Mouse (Mus musculus) CH12.LX (cell line): Measurements from ENCODE around the gene Rnf31. TPM values are rescaled to one million over a fixed set of nuclear protein-coding genes. Genes with fewer than 3 reads are reported as not detected.

Experiments used
- DNase-seq: peaks from one replicate; pipeline ENCODE4 v3.0.0-alpha.2; 2013; ENCODE audit errors: extremely low read depth
- H3K27ac ChIP-seq: 2 replicates; pipeline ENCODE4 v1.5.1; 2012; ENCODE audit warnings: low read depth, mild to moderate bottlenecking, control low read depth, moderate library complexity; ENCODE audit not compliant: insufficient read depth
- H3K27me3 ChIP-seq: replicated peaks from 2 replicates; pipeline ENCODE3; 2012; ENCODE audit warnings: inconsistent platforms
- H3K36me3 ChIP-seq, 2 experiments: replicated peaks in 1 of 2; 2 replicates each; pipeline versions ENCODE3 to v1.6.1; 2012; ENCODE audit warnings: inconsistent platforms in 1 of 2, low read length in 1 of 2, mild to moderate bottlenecking in 1 of 2, mixed read lengths in 1 of 2, moderate library complexity in 1 of 2; ENCODE audit not compliant: control insufficient read depth in 1 of 2, insufficient read depth in 1 of 2
- H3K4me1 ChIP-seq, 2 experiments: 2 replicates each; pipeline ENCODE4 v1.6.1; 2012; ENCODE audit warnings: inconsistent platforms in 1 of 2, moderate library complexity in 1 of 2; ENCODE audit not compliant: insufficient read depth in 2 of 2, control insufficient read depth in 1 of 2
- H3K4me2 ChIP-seq: 2 replicates; pipeline ENCODE4 v1.6.1; 2012; ENCODE audit warnings: low read depth, mild to moderate bottlenecking, control low read depth; ENCODE audit not compliant: poor library complexity, insufficient read depth, severe bottlenecking
- H3K4me3 ChIP-seq, 3 experiments: fragments of 150-350 bp in 1 of 3; sonication (generic) in 1 of 3; replicated peaks in 1 of 3; 2 replicates each; pipeline versions ENCODE3 to v1.5.1; 2011 to 2012; ENCODE audit warnings: low read depth in 2 of 3, low read length in 2 of 3, mild to moderate bottlenecking in 2 of 3, moderate library complexity in 2 of 3, control low read depth in 1 of 3, improper control_type of control experiment in 1 of 3, inconsistent platforms in 1 of 3, mixed read lengths in 1 of 3; ENCODE audit not compliant: poor library complexity in 1 of 3
- H3K79me2 ChIP-seq: replicated peaks from 2 replicates; pipeline ENCODE4 v1.6.1; 2012; ENCODE audit warnings: mild to moderate bottlenecking, moderate library complexity; ENCODE audit not compliant: control insufficient read depth, poor library complexity, insufficient read depth, severe bottlenecking; ENCODE audit errors: extremely low read depth
- H3K9ac ChIP-seq: 2 replicates; pipeline ENCODE4 v1.6.1; 2012; ENCODE audit warnings: low read depth, mild to moderate bottlenecking, control low read depth, moderate library complexity; ENCODE audit not compliant: insufficient read depth
- H3K9me3 ChIP-seq: replicated peaks from 2 replicates; pipeline ENCODE3; 2012; ENCODE audit warnings: low read length, inconsistent platforms, mixed read lengths
- CHD2 ChIP-seq: IDR thresholded peaks from 2 replicates; pipeline ENCODE4 v1.6.1; 2011; ENCODE audit warnings: low read length, improper control_type of control experiment
- E2F4 ChIP-seq: IDR thresholded peaks from 2 replicates; pipeline ENCODE4 v1.6.1; 2011; ENCODE audit warnings: low read depth, low read length, improper control_type of control experiment; ENCODE audit not compliant: insufficient replicate concordance
- ELF1 ChIP-seq: IDR thresholded peaks from 2 replicates; pipeline ENCODE4 v1.6.1; 2014; ENCODE audit warnings: low read depth, mild to moderate bottlenecking, inconsistent platforms, low read length, improper control_type of control experiment
- ETS1 ChIP-seq: conservative IDR thresholded peaks from 2 replicates; pipeline ENCODE4 v1.6.1; 2012; ENCODE audit warnings: low read depth, mild to moderate bottlenecking, inconsistent platforms, low read length, improper control_type of control experiment, moderate library complexity
- GABPA ChIP-seq: IDR thresholded peaks from 2 replicates; pipeline ENCODE4 v1.6.1; 2012; ENCODE audit warnings: low read depth, low read length, improper control_type of control experiment, inconsistent platforms; ENCODE audit not compliant: insufficient replicate concordance
- HCFC1 ChIP-seq: IDR thresholded peaks from 2 replicates; pipeline ENCODE4 v1.6.1; 2012; ENCODE audit warnings: low read depth, mild to moderate bottlenecking, inconsistent platforms, low read length, improper control_type of control experiment
- KAT2A ChIP-seq: IDR thresholded peaks from 2 replicates; pipeline ENCODE4 v1.6.1; 2012; ENCODE audit warnings: low read length, improper control_type of control experiment, inconsistent platforms; ENCODE audit not compliant: insufficient replicate concordance
- MYC ChIP-seq: IDR thresholded peaks from 2 replicates; pipeline ENCODE4 v1.6.1; 2011; ENCODE audit warnings: low read depth, mild to moderate bottlenecking, improper control_type of control experiment, low read length
- NRF1 ChIP-seq: IDR thresholded peaks from 2 replicates; pipeline ENCODE4 v1.6.1; 2014; ENCODE audit warnings: low read depth, mild to moderate bottlenecking, inconsistent platforms, low read length, improper control_type of control experiment, moderate library complexity
- POLR2A ChIP-seq: IDR thresholded peaks from 2 replicates; pipeline ENCODE4 v1.6.1; 2011; ENCODE audit warnings: low read depth, mild to moderate bottlenecking, improper control_type of control experiment, low read length
- POLR2AphosphoS2 ChIP-seq: IDR thresholded peaks from 2 replicates; pipeline ENCODE4 v1.6.1; 2011; ENCODE audit warnings: low read depth, low read length, improper control_type of control experiment
- RCOR1 ChIP-seq: conservative IDR thresholded peaks from 2 replicates; pipeline ENCODE4 v1.6.1; 2012; ENCODE audit warnings: low read depth, mild to moderate bottlenecking, inconsistent platforms, low read length, improper control_type of control experiment
- SMC3 ChIP-seq: IDR thresholded peaks from 2 replicates; pipeline ENCODE4 v1.6.1; 2011; ENCODE audit warnings: low read depth, low read length, improper control_type of control experiment
- TBP ChIP-seq: conservative IDR thresholded peaks from 2 replicates; pipeline ENCODE4 v1.6.1; 2011; ENCODE audit warnings: low read depth, low read length, improper control_type of control experiment
- UBTF ChIP-seq: IDR thresholded peaks from 2 replicates; pipeline ENCODE4 v1.6.1; 2012; ENCODE audit warnings: low read depth, mild to moderate bottlenecking, inconsistent platforms, low read length, improper control_type of control experiment, moderate library complexity
- ZC3H11A ChIP-seq: IDR thresholded peaks from 2 replicates; pipeline ENCODE4 v1.6.1; 2012; ENCODE audit warnings: low read depth, mild to moderate bottlenecking, inconsistent platforms, low read length, improper control_type of control experiment
- ZMIZ1 ChIP-seq: IDR thresholded peaks from 2 replicates; pipeline ENCODE4 v1.6.1; 2012; ENCODE audit warnings: low read depth, mild to moderate bottlenecking, inconsistent platforms, low read length, improper control_type of control experiment
- dilution Hi-C: fragments of 300-500 bp; cut with MboI; formaldehyde crosslinking; loops from 2 replicates; pipeline ENCODE4 v1.14.3; 2020; ENCODE audit warnings: low sequenced_read_pairs; ENCODE audit not compliant: extremely low pct_unique_long_range_greater_than_20kb, extremely low pct_ligation_motif_present
- in situ Hi-C: fragments of 300-500 bp; cut with MboI; formaldehyde crosslinking; loops from 3 replicates; pipeline ENCODE4 v1.14.3; 2019; ENCODE audit warnings: low sequenced_read_pairs, low pct_ligation_motif_present, low pct_unique_long_range_greater_than_20kb, mixed read lengths
- polyA plus RNA-seq: library from polyadenylated mRNA; unstranded; fragments of >175 nt; gene quantifications from 2 replicates; pipeline ENCODE4 v1.2.1, GENCODE M21; 2012; ENCODE audit warnings: low read depth; ENCODE audit not compliant: insufficient read length
- total RNA-seq, 2 experiments: library from RNA; depleted of rRNA; stranded (reverse); fragments of 300-350 nt in 1 of 2; fragments of >200 nt in 1 of 2; gene quantifications; 2 replicates each; pipeline ENCODE4 v1.2.3; 2012 to 2014

The Rnf31 gene
- total and polyA plus RNA-seq, 3 experiments = 3.8 to 22.6 (median 15.9) TPM

GRCm38 (mm10) chr14:55603633-55604576 is 12.4 kb downstream of the Rnf31 start (continued):
- peak; percentile 66; the same call in 1 of the 2 replicates for TF ChIP-seq CHD2
- no peak for TF ChIP-seq GABPA
- no peak for TF ChIP-seq E2F4
- TF ChIP-seq POLR2A = peak; percentile 69
- peak; percentile 86 for TF ChIP-seq ELF1
- TF ChIP-seq KAT2A = no peak
- peak; percentile 31; the same call in 1 of the 2 replicates for TF ChIP-seq ZMIZ1
- TF ChIP-seq RCOR1 = 0 out of 2 replicates have a peak, but pooled peaks have one; percentile 36
- peak; percentile 79 for TF ChIP-seq SMC3

- no peaks in the 10 kb centered on the region for H3K27me3 ChIP-seq
- no peak for DNase-seq
- H3K4me2 ChIP-seq = peak overlapping the region; percentile 67
- H3K36me3 ChIP-seq = peaks cover 62 to 80% of the 10 kb centered on the region in 2 experiments
- peak overlapping the region; percentile 30; the same call in 1 of the 2 replicates for H3K9ac ChIP-seq
- peak overlapping the region; percentile 13; the same call in 1 of the 2 replicates for H3K27ac ChIP-seq
- H3K4me3 ChIP-seq = peak overlapping the region; percentile 2 to 74 (median 58)
- dilution Hi-C loops = no loop called here
- H3K9me3 ChIP-seq = no peaks in the 10 kb centered on the region
- no peak for TF ChIP-seq HCFC1
- no peak for TF ChIP-seq ETS1
- no peak for TF ChIP-seq ZC3H11A
- no peak for TF ChIP-seq CHD2
- no peak for TF ChIP-seq UBTF
- no peak for TF ChIP-seq NRF1
- no peak for TF ChIP-seq E2F4
- no peak for TF ChIP-seq MYC
- no peak for TF ChIP-seq TBP
- no peak for TF ChIP-seq RCOR1
- no peak for TF ChIP-seq POLR2AphosphoS2
- TF ChIP-seq, all 38 proteins: peak for 0
- Histone ChIP-seq H3K79me2 (no peaks in the 10 kb centered on the region), H3K4me1 (peaks cover 4 to 32% of the 10 kb centered on the region in 2 experiments; a peak in 3 of 4 replicates)
- in situ Hi-C loops = no loop called here
Measured at GRCm38 (mm10) chr14:55604823-55605222, 13.3 kb downstream of the Rnf31 start.
